Mouse (Mus musculus) heart, embryonic 10.5 days (tissue): ENCODE measurements at regions not wholly inside any gene's neighbourhood (a gene's known extent, or its start where the extent isn't known, plus 50 kb on each side); places are given as distances from the start of the nearest gene placed in this dataset.

Source experiments
- DNase-seq: peaks from one replicate; pipeline ENCODE4 v3.0.0-alpha.2; 2017; ENCODE audit warnings: low spot score
- H3K27ac ChIP-seq: fragments of 300-500 bp; sonication (generic); 2 replicates; pipeline ENCODE4 v1.5.1; 2016; ENCODE audit warnings: mild to moderate bottlenecking
- H3K27me3 ChIP-seq: fragments of 300-500 bp; sonication (generic); 2 replicates; pipeline ENCODE4 v1.6.1; 2016; ENCODE audit warnings: mild to moderate bottlenecking; ENCODE audit not compliant: poor library complexity, insufficient read depth, severe bottlenecking
- H3K36me3 ChIP-seq: fragments of 300-500 bp; sonication (generic); 2 replicates; pipeline ENCODE4 v1.6.1; 2016; ENCODE audit warnings: mild to moderate bottlenecking, moderate library complexity
- H3K4me1 ChIP-seq: fragments of 300-500 bp; sonication (generic); 2 replicates; pipeline ENCODE4 v1.6.1; 2016; ENCODE audit warnings: mild to moderate bottlenecking
- H3K4me3 ChIP-seq: fragments of 300-500 bp; sonication (generic); 2 replicates; pipeline ENCODE4 v1.5.1; 2016; ENCODE audit warnings: mild to moderate bottlenecking, moderate library complexity
- H3K9me3 ChIP-seq: fragments of 300-500 bp; sonication (generic); 2 replicates; pipeline ENCODE4 v1.6.1; 2016; ENCODE audit warnings: mild to moderate bottlenecking, moderate library complexity
- WGBS: fragments of 180-500 bp; shearing (Covaris S2); methylation state at CpG from one replicate; pipeline ENCODE4 v1.1.7; 2016; 5-methylcytosine and 5-hydroxymethylcytosine counted together

DNA sequence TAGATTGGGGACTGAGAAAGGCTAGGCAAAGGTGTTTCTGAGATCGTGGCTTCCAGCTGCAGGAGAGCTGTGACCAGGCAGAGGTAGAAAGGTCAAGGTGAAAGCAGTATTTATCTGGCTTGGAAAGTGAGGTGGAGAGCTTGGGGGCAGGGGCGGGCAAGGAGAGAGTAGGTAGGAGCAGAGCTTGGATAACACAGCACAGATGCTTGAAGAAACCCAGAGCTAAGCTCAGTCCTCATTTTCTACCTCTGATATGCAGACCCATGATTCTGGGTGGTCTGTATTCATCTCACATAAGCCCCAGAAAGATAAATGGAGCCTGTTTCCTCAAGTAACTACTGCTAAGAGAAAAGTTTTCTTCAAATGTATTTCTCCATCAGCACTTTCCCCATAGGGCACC, 375.3 kb downstream of the Mllt3 start:
- 9% methylated on average over 2 of the region's 2 CpGs for WGBS
- H3K27me3 ChIP-seq = no peaks in the 10 kb centered on the region
- DNase-seq = no peak
- H3K4me3 ChIP-seq = no peak overlapping the region
- H3K36me3 ChIP-seq = no peaks in the 10 kb centered on the region
- H3K9me3 ChIP-seq = no peaks in the 10 kb centered on the region
- H3K27ac ChIP-seq = peak overlapping the region; percentile 42; the same call in 1 of the 2 replicates
- H3K4me1 ChIP-seq = peaks cover 45% of the 10 kb centered on the region

DNA sequence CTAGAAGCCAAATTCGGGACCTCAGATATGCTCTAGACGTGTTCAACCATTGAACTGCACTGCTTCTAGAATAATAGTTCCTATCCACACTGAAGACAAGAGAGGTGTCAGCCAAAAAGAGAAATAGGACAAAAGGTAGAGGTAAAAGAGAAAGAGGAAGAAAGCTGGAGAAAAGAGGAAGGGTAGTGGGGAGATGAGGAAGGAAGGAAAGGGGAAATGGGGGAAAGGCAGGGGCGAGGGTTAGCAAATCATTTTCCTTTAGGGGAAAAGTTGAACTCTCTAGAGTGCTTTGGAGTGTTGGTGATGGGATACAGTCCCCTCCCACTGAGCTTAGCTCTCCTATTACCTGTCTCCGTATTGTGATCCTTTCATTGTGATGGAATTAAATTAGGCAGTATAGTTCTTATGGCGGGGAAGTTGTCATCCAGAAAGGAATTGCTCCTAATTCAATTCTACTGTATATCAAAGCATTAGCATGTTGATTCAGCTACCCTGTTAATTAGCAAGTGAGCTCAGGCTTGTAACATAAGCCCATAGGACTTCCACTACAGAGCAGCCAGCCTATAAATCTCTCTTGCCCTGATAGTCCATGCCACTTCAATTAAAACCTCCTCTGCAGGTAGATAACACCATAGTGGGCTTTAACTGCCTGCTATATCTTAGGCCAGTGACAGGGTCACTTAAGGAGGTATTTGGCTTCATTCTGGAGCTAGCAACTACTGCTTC, 379.6 kb downstream of the Mllt3 start:
- Histone ChIP-seq H3K27me3 (no peaks in the 10 kb centered on the region), H3K4me1 (peaks cover 36% of the 10 kb centered on the region), H3K9me3 (no peaks in the 10 kb centered on the region), H3K27ac (no peak overlapping the region), H3K36me3 (no peaks in the 10 kb centered on the region), H3K4me3 (no peak overlapping the region)
- WGBS = 69% methylated on average over 5 of the region's 5 CpGs
- no peak for DNase-seq

DNA sequence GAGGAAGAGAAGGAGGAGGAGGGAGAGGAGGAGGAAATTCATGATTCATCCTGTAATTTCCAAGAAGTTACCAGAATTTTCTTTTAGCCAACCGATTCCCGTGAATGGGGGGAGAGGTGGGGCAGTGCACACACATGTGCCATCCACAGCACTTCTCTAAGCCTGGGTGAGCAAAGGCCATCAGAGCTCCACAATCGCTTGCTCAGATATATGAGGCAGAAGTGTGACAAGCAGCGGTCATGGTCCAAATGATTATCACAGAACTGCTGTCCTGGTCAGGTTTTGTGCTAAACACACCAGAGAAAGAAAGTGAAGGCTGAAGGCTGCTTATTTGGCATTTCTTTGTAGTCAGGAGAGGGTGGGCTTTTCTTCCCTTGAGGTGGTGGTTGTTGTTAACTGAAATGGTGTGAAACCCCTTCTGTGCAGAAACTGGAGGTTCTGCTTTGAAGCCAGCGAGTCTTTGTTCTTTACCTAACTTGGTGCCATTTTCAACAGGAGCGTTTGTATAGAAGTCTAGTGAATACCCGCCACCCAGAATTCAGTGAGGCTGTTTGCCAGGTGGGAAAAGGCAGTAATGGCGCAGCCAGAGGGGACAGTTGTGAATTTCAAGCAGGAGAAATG, 380.7 kb downstream of the Mllt3 start:
- no peak for DNase-seq
- H3K27ac ChIP-seq = no peak overlapping the region
- H3K36me3 ChIP-seq = no peaks in the 10 kb centered on the region
- no peaks in the 10 kb centered on the region for H3K9me3 ChIP-seq
- peaks cover 32% of the 10 kb centered on the region for H3K4me1 ChIP-seq
- no peaks in the 10 kb centered on the region for H3K27me3 ChIP-seq
- H3K4me3 ChIP-seq = no peak overlapping the region
- WGBS = 74% methylated on average over 8 of the region's 8 CpGs

DNA sequence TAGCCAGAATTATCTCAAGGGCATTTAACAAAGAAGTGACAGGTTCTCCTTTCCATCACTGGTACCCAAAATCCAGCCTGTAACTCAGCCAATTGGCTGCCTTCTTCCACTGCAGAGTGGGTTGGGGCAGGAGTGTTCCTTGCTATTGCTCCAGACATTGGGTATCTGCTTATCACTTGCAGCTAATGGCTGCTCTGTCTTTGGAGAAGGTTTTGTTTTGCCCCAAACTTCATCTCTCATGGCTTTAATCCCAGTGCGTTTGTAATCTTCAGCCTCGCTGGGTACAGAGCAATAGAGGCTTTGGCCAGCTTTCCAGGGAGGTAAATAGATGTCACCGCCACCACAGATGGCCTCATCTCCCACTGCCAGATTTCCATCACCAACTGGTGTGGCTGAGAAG, 381.9 kb downstream of the Mllt3 start:
- Histone ChIP-seq H3K27me3 (no peaks in the 10 kb centered on the region), H3K4me1 (peaks cover 23% of the 10 kb centered on the region), H3K4me3 (no peak overlapping the region), H3K27ac (no peak overlapping the region), H3K36me3 (no peaks in the 10 kb centered on the region), H3K9me3 (no peaks in the 10 kb centered on the region)
- DNase-seq = no peak
- 70% methylated on average over 3 of the region's 3 CpGs for WGBS

DNA sequence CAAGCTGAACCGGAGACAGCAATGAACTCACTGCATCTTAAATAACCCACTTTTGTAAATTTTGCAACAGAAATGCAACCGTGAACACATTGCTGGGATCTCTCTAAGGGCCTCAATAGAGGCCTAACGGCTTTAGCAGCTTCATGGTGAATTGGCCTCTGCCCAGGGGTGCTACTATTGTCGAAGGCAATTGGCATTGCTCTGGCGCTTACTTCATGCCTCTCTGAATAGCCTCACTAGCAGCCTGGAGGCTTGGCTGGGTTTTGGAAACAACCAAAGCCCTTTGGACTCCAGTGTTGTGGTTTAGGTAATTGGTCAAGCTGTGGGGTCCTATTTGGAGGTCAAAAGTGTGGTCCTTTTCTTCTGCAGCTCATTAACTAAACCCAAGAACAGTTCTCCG, 382.3 kb downstream of the Mllt3 start:
- DNase-seq = no peak
- Histone ChIP-seq H3K27ac (no peak overlapping the region), H3K27me3 (no peaks in the 10 kb centered on the region), H3K36me3 (no peaks in the 10 kb centered on the region), H3K4me3 (no peak overlapping the region), H3K4me1 (peaks cover 23% of the 10 kb centered on the region), H3K9me3 (no peaks in the 10 kb centered on the region)
- WGBS = 62% methylated on average over 6 of the region's 6 CpGs

DNA sequence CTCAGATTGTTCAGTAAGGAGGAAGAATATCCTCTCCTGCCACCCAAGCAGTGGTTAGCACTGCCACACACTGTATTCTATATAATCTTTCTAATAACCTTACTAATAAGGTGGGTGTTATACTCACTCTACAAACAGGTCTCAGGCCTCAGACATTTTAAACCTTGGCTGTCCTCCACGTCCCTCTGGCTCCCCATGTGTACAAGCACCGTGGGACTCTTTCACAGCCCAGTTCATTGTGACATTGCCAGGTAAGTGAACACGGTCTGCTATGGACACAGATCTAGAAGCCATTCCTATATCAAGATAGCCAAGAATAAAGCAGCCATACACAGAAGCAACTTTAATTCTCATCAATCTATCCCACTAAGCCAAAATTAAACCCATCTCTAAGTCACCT, 382.8 kb downstream of the Mllt3 start:
- DNase-seq = no peak
- no peaks in the 10 kb centered on the region for H3K9me3 ChIP-seq
- no peak overlapping the region for H3K4me3 ChIP-seq
- H3K27ac ChIP-seq = no peak overlapping the region
- no peaks in the 10 kb centered on the region for H3K36me3 ChIP-seq
- H3K4me1 ChIP-seq = peaks cover 23% of the 10 kb centered on the region
- H3K27me3 ChIP-seq = no peaks in the 10 kb centered on the region
- 83% methylated on average over 3 of the region's 3 CpGs for WGBS

DNA sequence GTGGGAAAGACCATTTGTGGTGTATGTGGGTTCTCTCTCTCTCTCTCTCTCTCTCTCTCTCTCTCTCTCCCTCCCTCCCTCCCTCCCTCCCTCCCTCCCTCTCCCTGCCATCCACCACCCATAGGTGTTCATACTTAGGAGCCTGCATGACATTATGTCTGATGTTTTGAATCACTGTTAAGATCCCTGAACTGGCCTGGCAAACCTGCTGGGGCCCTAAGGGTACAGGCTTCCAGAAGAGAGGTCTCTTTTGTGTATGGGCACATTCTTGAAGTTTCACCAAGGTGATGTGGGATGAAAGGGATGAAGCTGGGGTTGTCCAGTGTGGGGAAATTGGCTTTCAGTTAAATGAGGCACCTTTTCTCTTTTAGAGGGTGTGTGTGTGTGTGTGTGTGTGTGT, 384.2 kb downstream of the Mllt3 start:
- Histone ChIP-seq H3K27me3 (no peaks in the 10 kb centered on the region), H3K9me3 (no peaks in the 10 kb centered on the region), H3K4me1 (peaks cover 18% of the 10 kb centered on the region), H3K27ac (peak overlapping the region; percentile 77; the same call in 1 of the 2 replicates), H3K4me3 (peak overlapping the region; percentile 54; the same call in 1 of the 2 replicates), H3K36me3 (no peaks in the 10 kb centered on the region)
- DNase-seq = no peak

DNA sequence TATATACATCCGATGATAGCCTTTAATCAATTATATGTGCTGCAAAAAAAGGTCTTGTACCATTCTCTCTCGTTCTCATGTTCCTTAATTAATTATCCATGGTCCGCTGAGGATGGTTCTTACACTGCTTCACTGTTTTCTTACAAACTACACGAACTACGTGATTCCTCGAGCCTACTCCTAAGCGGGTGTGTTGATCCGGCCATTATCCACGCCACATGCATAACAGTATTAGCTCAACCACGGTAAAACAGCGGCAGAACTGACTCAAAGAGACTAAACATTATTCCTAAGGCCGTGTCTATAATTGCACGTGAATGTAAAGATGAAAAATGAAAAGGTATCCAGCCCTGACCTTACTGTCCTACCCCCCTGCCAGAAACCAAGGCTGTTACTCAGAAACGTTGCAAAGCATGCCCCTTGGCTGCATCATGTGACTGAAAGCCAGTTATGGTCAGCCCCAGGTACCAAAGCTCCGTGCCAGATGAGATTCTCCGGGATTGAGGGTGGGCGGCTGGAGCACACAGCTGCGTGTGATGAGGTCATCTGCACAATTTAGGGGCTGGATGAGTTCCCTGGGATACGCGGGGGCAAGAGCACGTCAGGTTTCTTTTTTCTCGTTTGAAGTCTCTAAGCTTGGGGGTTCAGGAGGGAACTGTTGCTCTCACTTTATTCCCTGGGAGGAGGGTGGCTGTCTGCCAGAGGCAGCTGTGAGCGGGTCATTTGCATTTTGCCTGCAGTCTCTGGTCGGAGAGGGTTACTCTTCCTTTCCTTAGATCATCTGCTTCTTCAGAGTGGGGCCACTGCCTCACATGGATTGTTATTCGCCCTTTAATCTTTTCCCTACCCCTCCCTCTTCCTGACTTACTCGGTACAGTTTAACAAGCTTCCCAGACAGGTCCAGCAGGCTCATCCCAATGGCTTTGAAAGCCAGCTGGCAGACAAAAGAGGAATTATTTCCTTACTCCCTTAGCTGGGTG, 384.9 kb downstream of the Mllt3 start:
- 20% methylated on average over 26 of the region's 26 CpGs for WGBS
- DNase-seq = peak; percentile 87
- no peaks in the 10 kb centered on the region for H3K36me3 ChIP-seq
- H3K27me3 ChIP-seq = no peaks in the 10 kb centered on the region
- H3K4me1 ChIP-seq = peaks cover 14% of the 10 kb centered on the region
- no peaks in the 10 kb centered on the region for H3K9me3 ChIP-seq
- peak overlapping the region; percentile 54 for H3K4me3 ChIP-seq
- H3K27ac ChIP-seq = peak overlapping the region; percentile 77

DNA sequence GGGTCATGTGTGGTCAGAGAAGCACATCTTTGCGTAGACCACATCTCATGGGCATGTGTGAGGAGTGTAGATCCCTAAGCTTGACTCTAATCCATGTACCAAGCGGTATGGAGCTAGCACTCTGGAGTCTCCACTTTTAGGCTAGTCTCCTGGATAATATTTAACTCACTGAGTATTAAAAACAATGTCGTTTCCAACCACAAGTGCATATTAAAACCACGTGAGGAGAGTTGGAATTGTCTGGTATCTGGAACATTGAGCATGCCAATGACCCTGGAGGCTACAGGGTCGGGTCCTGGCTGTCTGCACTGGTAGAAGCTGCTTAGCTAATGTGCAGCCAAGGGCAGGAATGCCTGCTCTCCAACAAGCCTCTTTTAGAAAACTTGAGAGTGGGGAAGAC, 391.2 kb downstream of the Mllt3 start:
- Histone ChIP-seq H3K9me3 (no peaks in the 10 kb centered on the region), H3K27me3 (no peaks in the 10 kb centered on the region), H3K4me1 (no peaks in the 10 kb centered on the region), H3K27ac (no peak overlapping the region), H3K4me3 (no peak overlapping the region), H3K36me3 (no peaks in the 10 kb centered on the region)
- WGBS = 87% methylated on average over 5 of the region's 5 CpGs
- DNase-seq = no peak

DNA sequence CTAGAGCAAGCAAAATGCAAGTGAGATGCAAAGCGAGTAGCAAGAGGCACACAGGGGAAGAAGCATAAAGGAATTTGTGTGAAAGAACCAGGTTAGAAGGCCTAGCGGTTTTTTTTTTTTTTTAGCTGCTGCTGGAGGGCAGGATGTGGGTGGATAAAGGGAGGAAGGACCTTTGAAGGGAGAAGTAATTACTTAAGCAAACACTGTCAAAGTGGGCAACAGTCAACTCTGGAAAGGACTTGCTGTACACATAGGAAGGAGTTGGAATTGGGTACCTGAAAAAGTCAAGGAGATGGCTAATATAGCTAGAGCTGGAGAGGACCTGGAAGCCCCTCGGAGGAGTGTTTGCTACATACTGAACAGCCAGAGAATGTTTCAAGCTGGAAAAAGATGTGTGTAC, 391.6 kb downstream of the Mllt3 start:
- WGBS = 79% methylated on average over 3 of the region's 3 CpGs
- no peaks in the 10 kb centered on the region for H3K9me3 ChIP-seq
- no peaks in the 10 kb centered on the region for H3K36me3 ChIP-seq
- H3K4me3 ChIP-seq = no peak overlapping the region
- DNase-seq = no peak
- H3K27ac ChIP-seq = no peak overlapping the region
- H3K27me3 ChIP-seq = no peaks in the 10 kb centered on the region
- H3K4me1 ChIP-seq = no peaks in the 10 kb centered on the region

DNA sequence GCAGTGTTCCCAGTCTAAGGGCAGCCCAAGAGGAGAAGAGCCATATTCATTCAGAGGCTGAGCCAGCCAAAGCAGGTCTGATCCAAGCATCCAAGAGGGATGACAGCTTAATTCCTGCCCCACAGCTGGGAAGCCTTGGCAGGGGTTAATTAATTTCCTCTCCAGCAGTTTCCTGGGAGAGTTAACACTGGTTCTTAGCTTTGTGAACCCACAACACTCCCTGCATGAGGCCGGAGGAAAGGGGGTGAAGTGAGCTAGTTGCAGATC, 394.9 kb downstream of the Mllt3 start:
- no peaks in the 10 kb centered on the region for H3K4me1 ChIP-seq

DNA sequence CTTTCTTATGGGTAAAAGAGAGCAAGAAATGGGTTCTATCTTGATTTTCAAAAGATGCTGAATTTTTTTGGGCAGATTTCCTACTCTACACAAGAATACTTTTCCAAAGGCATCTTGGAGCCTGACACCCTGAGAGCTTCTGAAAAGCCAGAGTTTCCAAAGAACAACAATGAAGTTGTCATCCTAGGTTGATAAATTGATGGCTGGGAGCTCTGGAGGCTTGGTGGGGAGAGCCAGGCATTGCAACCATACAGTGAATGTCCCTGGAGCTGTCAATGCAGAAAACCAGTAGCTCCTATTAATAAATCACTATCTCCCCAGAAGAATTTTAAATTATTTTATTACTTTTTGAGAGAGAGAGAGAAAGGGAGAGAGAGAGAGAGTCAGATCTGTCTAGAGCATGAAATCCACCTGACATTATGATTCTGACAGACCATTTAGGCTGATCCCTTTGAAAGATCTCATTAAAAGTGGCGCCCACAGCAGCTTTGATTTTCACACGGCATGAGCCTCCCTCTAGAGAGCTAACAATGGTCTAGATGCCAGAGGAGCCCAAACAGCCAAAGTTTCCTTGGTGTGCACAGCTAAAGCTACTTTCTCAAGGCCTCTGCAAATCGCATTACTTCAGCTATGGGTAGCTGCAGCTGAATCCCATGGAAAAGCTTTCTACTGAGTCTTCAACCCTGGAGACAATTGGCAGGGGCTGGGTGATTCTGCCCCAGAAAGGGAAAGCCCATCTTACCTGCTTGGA, 395.4 kb downstream of the Mllt3 start:
- no peaks in the 10 kb centered on the region for H3K27me3 ChIP-seq
- no peak for DNase-seq
- no peaks in the 10 kb centered on the region for H3K4me1 ChIP-seq
- no peak overlapping the region for H3K27ac ChIP-seq
- no peak overlapping the region for H3K4me3 ChIP-seq
- 54% methylated on average over 3 of the region's 3 CpGs for WGBS
- no peaks in the 10 kb centered on the region for H3K9me3 ChIP-seq
- H3K36me3 ChIP-seq = no peaks in the 10 kb centered on the region

More for the DNA sequence above, 394.9 kb downstream of the Mllt3 start:
- Histone ChIP-seq H3K36me3 (no peaks in the 10 kb centered on the region), H3K9me3 (no peaks in the 10 kb centered on the region), H3K27me3 (no peaks in the 10 kb centered on the region), H3K4me3 (no peak overlapping the region), H3K27ac (no peak overlapping the region)
- no peak for DNase-seq
- 32% methylated on average over 1 of the region's 1 CpGs for WGBS
